Mouse (Mus musculus): ENCODE data around the gene 9330182L06Rik.

DNA sequence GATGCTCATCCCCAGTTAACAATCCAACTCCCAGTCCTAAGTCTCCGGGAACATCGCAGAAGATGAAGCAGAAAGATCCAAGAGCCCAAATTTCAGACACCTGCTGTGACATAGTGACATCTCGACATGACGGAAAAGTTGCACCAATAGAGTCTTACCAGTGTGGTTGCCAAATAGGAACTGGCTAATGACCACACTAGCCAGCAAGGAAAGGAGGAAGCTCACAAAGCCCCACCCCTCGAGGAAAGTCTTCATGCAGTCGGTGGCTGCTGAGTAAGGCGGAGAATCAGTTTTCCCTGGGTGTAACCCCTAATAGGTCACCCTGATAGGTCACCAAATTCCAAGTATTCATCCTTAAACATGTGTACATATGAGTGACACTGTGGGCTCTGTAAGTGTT lies 151.2 kb downstream of the 9330182L06Rik start:
- no peak for TF ChIP-seq CTCF (IDR thresholded peaks at IDR 0.05; ENCODE audit: control insufficient read depth, insufficient read depth, low read length)
- TF ChIP-seq POLR2A (IDR thresholded peaks at IDR 0.05; ENCODE audit: borderline replicate concordance, control insufficient read depth, low read depth, low read length): no peak
